Mouse (Mus musculus): ENCODE results near the gene Obsl1.

Obsl1 gene

GRCm38 (mm10) chr1:75505956-75506831, at the start of gene Obsl1:
Gene Obsl1, minus strand, starts transcription at chr1:75506452.
- peak; percentile 55 for DNase-seq

GRCm38 (mm10) chr1:75555680-75556079, 49.4 kb upstream of the Obsl1 start:
- no peak for DNase-seq

GRCm38 (mm10) chr1:75550586-75550985, 44.3 kb upstream of the Obsl1 start:
- no peak for DNase-seq

- DNase-seq: no peak
These were observed 43.3 kb upstream of the Obsl1 start for GRCm38 (mm10) chr1:75549289-75550279.

GRCm38 (mm10) chr1:75548871-75549270, 42.6 kb upstream of the Obsl1 start:
- DNase-seq: no peak

- DNase-seq: no peak
These were observed 41.8 kb upstream of the Obsl1 start for GRCm38 (mm10) chr1:75548083-75548482.

GRCm38 (mm10) chr1:75547351-75547750, 41.1 kb upstream of the Obsl1 start:
- DNase-seq: no peak

- DNase-seq: no peak
These were observed 40.0 kb upstream of the Obsl1 start, which contains the start of gene Slc4a3 for GRCm38 (mm10) chr1:75545965-75546956. Gene Slc4a3, plus strand, starts transcription at chr1:75546266.

- no peak for DNase-seq
These were observed 38.1 kb upstream of the Obsl1 start for GRCm38 (mm10) chr1:75544351-75544750.

GRCm38 (mm10) chr1:75541496-75541895, 35.2 kb upstream of the Obsl1 start:
- DNase-seq: no peak

- DNase-seq: no peak
These were observed 32.4 kb upstream of the Obsl1 start for GRCm38 (mm10) chr1:75538597-75539190.

- DNase-seq: no peak
These were observed 31.3 kb upstream of the Obsl1 start for GRCm38 (mm10) chr1:75537587-75537986.

GRCm38 (mm10) chr1:75533325-75534252, 27.3 kb upstream of the Obsl1 start:
- no peak for DNase-seq

- no peak for DNase-seq
These were observed 26.3 kb upstream of the Obsl1 start for GRCm38 (mm10) chr1:75532280-75533172.

GRCm38 (mm10) chr1:75530546-75530945, 24.3 kb upstream of the Obsl1 start:
- no peak for DNase-seq

GRCm38 (mm10) chr1:75524679-75525078, 18.4 kb upstream of the Obsl1 start:
- no peak for DNase-seq

GRCm38 (mm10) chr1:75521321-75522031, 15.2 kb upstream of the Obsl1 start, which contains the start of gene Stk11ip:
Gene Stk11ip, plus strand, starts transcription at chr1:75521529.
- DNase-seq: peak; percentile 91

GRCm38 (mm10) chr1:75519576-75519975, 13.3 kb upstream of the Obsl1 start:
- DNase-seq: no peak

- DNase-seq: no peak
These were observed 12.2 kb upstream of the Obsl1 start for GRCm38 (mm10) chr1:75518427-75518826.

Measured in thymus, postnatal 14 days (tissue).